Mouse (Mus musculus): ENCODE measurements around the gene Angptl1.

Gene Angptl1

DNA sequence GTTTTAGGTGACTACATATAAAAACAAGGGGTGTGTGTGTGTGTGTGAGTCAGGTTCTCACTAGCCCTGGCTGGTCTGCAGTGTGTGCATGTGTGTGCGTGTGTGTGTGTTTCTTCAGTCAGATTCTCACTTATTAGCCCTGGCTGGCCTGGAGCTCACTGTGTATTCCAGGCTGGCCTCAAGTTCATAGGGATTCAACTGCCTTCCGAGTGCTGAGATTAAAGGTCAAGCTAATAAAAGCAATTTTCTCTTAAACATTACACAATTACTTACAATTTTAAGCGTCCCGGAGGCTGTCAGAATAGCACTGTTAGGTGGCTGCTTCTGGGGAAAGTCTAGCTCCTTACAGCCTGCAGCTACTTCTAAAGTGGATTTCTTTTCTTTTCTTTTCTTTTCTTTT is at the start of gene Angptl1:
Gene Angptl1 (plus strand): TSS at position 386 of the 400 bp plus-strand sequence.
- no peak for DNase-seq (ENCODE audit: low read depth, low spot score)

DNA sequence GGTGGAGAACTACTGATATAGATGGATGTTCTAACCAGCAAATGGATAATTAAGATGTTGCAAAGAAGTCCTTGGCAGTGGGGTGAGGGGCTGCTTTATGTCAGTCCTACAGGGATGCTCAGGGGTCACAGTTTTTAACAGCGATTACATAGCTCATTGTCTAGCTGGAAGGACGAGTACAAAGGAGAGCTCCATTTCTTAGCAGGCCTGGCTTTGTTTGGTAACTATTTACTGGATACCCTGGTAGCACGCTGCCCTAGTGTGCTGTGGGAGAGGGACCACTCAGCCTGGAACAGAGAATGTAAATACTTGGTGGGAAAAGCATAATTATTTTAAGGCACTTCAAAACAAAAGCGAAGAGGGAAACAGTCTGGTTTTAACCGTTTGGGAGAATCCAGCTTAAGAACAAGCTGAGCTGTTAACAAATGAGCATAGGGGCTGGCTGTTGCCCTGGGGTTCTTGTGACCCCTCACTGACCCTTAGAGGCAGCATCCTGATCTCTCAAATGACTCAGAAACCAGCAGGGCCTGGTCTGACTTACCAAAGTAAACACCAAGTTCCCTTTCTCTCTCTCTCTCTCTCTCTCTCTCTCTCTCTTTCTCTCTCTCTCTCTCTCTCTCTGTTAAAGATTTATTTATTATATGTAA is 48.4 kb upstream of the Angptl1 start:
- DNase-seq (ENCODE audit: low read depth, low spot score) = no peak

DNA sequence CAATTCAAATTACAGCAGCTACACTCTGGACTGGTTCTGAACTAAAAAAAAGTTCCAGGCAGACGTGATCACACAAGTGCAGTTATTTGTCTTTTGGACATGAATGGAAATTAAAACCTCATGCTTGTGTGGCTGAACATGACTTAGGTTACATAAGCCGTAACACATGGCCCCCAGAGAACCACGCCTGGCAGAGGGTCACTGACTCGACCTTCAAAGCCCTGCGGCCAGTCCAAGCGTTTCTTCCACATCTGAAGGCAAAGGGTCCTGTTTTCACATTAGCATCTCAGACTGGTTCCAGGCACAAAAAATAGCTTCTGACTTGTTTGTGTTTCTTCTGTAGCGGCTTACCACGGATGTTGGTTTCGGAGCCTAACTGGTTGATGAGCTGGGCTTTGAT is 42.1 kb upstream of the Angptl1 start:
- DNase-seq (ENCODE audit: low read depth, low spot score) = no peak

DNA sequence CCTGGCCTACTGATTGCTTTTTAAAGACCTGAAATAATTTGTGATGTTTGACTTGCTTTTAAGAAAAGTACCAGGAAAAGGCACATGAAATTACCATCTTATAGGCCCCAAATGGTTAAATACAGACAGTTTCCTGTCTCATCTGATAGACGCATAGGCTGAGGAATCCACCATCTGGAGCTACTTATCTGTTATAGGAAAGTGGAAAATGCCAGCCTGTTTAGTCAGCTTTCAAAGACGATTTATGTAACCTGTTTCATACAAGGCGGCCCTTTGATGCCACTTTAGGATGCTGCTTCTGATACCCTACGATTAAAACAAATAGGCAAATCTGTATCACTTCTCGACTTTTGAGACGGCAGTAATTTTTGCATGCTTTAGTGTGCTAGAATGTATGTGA is 37.1 kb upstream of the Angptl1 start:
- DNase-seq (ENCODE audit: low read depth, low spot score) = no peak

DNA sequence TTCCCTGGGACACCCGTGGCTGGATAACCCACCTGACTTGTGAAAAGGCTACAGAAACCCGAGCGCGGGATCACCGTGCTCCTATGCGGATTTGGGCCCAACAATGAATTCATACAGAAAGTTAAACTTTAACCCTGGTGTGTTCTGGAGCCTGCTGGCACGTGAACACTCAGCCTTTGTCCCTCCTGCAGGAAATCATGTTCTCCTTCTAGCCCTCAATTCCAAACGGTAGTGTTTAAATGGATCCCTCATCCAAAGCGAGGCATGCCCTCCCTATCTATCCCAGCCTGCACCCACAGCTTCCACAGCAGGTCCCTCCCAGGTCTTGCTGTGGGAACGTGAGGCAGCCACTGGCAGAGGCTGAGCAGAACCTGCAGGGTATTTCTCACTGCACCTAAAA is 30.0 kb upstream of the Angptl1 start:
- peak; percentile 8 for DNase-seq (ENCODE audit: low read depth, low spot score)

DNA sequence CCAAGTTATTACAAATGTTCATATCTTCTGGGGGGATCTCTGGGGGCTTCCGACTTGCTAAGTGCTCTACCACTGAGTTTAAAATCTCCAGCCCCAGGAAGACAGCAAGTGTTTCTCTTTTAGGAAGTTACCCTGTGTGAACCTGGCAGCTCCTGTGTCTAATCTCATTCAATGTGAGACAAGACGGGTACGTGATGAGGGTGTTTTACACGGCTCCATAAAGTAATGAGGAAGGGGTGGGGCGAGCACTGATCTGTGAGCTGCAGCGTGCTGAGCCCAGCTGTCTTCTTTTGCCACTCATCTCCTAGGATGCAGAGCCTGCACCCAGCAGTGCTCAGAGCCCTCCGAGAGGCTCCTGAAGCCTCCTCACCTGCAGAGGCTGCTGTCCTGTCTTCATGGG is 26.4 kb upstream of the Angptl1 start:
- DNase-seq (ENCODE audit: low read depth, low spot score) = no peak

DNA sequence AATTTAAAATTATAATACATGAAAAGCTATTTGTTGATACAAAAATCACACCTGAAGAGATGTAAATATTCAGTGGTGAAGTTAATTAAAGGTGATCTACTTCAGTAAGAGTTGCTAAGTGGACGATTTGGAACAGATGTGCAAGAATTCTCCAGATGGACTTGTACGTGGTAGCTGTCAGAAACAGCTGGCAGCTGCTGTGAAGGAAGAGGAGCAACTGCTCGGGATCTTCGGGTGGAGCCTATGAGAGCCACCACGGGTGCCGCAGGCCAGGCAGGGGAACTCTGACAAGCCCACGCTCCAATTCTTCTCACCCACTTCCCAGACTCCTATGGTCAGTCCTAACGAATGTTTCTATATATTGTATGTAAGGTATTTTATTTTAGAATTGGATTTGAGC is 25.6 kb upstream of the Angptl1 start:
- DNase-seq (ENCODE audit: low read depth, low spot score) = no peak

DNA sequence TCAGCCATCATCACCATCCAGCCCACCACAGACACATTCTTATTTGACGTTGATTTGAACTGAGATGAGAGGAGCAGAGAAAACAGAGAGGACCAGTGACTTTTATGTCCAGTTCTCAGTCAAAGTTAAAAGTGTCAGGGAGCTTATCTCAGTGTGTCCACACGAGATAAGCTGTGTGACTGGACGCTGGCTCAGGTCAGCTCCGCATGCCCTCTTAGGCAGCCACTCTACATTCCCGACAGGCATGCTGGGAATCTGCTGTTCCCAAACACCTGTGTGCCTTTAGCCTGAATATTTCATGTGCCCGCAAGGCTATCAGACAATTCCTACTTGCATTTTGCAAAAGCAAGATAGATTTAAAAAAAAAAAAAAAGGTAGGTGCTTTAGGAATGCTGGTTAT is 24.9 kb upstream of the Angptl1 start:
- DNase-seq (ENCODE audit: low read depth, low spot score) = no peak

DNA sequence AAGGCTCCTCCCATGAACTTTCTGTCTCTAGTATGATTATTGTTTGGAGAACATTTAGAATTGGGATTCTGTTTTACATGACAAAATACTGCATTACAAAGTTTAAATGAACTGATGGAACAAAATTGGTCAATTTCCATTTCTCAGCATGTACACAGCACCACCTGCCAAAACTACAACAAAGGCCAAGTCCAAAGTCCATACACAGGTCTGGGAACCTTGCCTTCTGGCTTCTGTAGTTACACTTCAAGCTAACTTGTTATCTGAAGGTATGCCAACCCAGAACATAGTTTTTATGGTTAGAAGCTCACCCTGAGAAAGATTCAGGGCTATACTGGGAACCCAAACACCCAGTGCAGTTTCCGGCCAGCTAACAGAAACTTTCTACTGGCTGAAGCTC is 19.1 kb upstream of the Angptl1 start:
- DNase-seq (ENCODE audit: low read depth, low spot score) = no peak

DNA sequence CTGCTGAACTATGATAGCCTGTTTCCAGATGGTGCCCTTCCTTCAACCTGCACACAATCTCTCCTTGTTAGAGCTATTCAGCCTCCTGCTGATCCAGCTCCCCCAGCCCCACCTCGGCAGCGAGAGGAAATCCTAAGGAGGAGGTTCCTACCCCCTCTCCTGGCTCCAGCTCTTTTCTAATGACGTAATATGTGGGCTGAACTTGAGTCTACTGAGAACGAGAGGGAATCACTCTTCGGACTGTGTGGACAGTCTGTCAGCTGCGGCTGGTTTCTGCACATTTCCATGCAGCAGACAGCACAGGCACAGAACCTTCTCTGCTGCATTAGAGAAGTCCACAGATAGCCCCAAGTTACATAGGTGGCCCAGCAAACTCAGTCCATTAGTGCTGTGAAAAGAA is 333 bp downstream of the Angptl1 start:
- peak; percentile 62 for DNase-seq (ENCODE audit: low read depth, low spot score)

DNA sequence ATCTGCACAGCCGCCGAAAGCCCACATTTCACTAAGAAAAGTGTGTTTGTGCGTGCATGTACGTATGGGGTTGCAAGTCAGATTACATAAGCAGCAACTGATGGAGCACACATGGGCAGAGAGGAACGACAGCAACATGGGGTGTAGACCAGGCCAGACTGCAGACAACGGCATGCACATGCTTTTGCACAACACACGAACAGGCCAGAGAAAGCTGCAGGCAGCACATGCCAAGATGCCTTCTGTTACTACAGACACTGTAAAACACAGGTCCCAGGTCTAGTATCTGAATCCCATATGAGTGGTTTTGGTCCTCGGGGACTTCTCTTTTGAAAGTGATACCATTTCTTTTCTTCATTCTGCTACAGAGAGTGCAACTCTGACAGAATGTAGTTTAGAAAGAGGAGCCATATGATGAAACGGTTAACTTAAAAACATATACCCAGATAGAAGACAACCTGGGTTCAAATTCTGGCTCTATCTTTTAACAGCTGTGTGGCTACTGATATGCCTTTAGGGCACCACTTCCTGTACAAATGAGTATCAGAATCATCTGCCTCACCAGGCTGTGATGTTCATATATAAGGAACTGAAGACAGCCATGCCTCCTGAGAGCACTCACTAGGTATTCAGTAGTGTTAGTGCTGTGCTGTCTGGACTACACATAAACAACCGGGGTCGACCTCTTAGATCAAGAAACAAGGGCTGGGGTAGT is 3.4 kb downstream of the Angptl1 start:
- DNase-seq (ENCODE audit: low read depth, low spot score) = no peak

DNA sequence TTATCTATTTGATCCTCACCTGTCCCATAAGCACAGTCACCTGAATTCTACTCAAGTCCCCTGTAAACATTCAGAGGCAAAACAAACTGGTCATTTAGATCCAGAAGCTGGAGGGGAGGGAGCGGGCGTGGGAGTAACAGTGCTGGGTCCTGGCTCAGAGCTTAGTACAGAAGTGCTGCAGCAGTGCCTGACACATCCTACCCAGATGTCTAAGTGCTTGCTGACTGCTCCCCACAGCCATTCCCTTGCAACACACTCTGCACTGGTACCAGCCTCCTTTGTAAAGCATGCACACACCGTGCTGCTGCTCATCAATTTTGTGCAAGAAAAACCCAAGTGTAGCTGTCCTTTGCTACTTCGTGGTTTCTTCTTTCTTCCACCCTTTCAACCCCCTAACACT is 8.7 kb downstream of the Angptl1 start:
- no peak for DNase-seq (ENCODE audit: low read depth, low spot score)

DNA sequence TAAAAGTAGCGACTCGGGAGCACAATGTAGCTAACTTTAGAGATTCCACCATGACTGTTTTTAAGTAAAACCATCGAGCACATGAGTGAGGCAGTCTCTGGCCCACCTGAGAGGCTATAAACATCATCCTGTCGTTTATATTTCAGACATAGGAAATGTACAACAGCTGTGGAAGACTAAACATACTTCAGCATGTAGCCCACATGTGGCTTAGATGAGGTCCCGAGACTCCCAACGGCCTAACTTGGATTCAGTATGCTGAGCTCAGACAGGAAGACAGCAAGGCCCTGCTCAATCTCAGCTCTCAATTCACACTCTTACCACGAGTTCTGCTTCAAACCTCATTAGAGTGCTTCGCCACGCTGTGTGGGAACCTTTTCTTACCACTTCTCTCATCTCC is 14.0 kb downstream of the Angptl1 start:
- DNase-seq (ENCODE audit: low read depth, low spot score) = no peak

DNA sequence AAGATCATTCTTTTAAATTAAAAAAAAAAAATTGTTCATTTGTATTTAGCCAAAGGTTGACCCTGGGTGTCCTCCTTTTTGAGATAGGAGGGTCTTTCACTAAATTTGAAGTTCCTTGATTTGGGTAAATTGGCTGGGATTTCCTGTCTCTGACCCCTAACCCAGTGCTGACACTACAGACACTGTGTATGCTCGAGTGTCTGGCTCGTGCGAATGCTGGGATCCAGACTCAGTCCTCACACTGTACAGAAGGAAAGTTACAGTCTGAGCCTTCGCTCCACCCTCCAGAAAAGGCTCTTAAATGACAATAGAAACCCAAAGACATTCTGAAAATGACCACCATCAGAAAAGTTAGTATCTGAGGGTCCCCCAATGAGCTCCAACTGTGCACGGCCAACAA is 14.5 kb downstream of the Angptl1 start:
- DNase-seq (ENCODE audit: low read depth, low spot score) = no peak

DNA sequence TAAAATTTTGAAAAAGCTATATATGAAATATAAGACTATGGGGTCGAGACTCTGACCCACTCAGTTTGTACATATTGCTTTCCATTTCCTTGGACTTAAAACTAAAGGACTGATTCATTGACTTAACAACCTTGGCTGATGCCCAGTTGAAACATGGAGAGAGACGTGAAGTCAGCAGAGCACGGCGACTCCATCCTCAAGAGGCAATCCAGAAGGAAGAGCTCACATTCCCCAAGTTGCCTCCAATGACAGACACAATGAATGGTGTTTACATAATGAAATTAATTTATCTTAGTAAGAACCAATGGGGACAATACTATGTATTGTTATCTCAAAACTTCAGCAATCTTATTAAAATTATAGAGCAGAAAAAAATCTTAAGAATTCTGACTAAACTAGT is 16.2 kb downstream of the Angptl1 start:
- DNase-seq (ENCODE audit: low read depth, low spot score) = no peak

DNA sequence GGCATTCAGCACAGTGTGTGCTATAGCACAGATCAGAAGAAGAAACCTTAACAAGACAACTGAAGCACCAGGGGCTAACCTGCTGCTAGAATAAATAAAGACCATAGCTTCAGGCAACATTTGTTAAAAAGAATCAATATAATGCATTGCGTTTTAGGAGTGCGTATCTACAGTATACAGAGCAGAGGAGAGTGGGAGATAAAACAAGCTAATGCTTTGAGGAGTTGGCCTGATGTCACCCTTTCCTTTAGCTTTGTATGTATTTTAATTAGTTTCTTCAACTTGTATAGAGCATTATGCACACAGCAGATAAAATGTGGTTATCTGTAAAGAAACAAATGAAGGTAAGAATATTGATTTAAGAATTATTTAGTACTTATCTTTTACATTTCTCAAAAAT is 18.3 kb downstream of the Angptl1 start:
- DNase-seq (ENCODE audit: low read depth, low spot score) = no peak

DNA sequence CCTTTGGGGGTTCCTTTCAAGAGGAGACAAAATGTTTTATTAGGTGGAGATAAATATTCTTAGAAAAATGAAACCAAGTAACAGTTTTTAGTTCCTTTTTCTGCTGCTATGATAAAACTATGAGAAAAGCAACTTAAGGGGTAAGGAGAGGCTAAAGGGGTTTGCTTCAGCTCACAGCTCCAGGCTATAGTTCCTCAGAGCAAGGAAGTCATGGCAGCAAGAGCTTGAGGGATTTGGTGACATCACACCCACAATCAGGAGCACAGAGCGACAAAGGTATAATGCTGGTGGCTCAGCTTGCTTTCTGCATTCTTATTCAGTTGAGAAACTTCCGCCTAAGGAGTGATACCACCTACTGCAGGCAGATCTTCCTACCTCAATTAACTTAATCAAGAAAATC is 20.8 kb downstream of the Angptl1 start:
- DNase-seq (ENCODE audit: low read depth, low spot score) = no peak

DNA sequence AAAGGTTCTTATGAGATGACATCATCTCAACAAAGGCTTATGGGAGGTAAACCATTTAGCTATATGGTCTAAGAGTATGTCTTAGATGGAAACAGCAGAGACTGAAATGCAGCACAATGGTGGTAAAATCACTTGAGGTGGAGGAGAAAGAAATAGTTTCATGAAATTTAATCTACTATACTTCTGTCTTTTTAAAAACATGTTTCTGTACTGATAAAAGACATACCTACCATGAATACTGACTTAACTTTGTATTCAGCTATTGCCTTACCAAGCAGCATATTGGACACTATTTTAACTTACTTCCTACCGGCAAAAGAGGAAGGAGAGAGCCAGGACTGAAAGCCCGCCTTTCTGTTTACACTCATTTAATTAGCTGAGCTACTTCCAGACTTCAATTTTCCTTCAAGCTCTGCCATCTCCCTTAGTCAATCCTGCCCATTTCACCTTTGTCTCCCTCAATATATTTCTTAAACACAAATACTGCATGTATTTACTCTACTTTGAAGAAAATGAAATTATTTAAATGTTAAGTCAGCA is 21.4 kb downstream of the Angptl1 start:
- no peak for DNase-seq (ENCODE audit: low read depth, low spot score)

DNA sequence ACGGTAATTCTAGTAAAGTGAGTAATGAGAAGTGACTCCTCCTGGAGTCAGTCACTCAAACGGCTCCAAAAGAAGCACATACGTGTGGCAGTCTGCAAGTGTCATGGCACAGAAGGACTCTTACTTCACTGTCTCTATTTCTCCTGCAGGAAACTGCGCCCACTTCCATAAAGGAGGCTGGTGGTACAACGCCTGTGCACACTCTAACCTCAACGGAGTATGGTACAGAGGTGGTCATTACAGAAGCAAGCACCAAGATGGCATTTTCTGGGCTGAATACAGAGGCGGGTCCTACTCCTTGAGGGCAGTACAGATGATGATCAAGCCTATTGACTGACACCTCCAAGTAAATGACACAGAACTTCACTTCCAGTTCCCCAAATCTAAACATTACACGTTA is 21.9 kb downstream of the Angptl1 start:
- no peak for DNase-seq (ENCODE audit: low read depth, low spot score)

DNA sequence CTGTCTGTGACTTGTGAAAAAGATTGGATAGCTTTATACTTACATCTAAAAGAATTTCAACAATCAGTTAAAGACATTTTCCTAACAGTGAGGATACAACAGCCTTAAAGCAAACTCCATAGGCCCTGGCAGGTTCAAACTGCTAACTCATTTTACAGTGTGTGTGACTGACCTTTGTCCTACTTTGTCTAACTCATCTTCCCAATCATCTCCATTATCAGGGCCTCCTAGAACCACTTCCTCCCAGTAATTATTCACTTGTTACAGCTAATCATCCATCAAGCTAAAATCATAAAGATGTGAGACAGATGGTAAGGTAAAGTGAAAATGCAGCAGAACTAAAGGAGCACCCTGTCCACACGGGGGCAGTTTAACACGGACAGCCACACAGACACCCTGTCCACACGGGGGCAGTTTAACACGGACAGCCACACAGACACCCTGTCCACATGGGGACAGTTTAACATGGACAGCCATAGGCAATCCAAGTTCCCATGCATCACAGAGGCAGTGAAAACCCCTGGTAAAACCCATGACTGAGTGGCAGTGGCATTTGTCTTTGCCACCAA is 23.2 kb downstream of the Angptl1 start:
- no peak for DNase-seq (ENCODE audit: low read depth, low spot score)

DNA sequence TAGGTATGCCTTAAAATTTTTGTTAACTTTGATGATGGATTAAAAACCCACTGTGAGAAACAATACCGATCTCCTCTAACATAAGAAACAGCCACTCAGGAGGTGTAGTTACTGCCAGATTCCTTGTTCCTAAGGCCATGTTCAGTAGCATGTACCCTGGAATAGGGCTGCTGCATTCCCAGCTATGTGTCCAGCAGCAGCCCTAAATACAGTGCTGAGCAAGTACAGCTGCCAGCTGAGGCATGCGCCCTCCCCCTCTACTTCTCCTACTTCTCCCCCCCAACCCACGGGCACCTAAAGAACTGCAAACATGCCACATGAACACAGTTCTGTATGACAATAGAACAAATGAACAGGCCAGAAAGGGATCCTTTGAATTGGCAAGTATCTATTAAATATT is 25.4 kb downstream of the Angptl1 start:
- no peak for DNase-seq (ENCODE audit: low read depth, low spot score)

DNA sequence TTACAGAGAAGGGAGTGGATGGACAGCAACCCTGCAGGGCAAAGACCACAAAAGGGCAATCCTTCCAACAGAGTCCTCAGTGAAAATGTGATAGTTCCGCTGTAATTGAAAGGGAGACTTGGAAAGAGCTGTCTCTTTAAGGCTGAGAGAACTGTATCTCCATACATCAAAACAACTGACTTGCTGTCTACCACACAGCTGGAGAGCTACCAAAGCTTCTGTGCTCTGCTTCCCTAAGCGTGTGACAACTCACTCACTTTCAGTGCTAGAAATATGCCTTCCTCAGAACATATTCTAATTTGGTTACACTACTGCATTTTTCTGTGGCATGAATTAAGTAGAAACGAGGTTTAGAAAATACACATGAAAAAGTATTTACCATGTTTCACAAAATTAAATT is 25.9 kb downstream of the Angptl1 start:
- DNase-seq (ENCODE audit: low read depth, low spot score) = peak; percentile 25

DNA sequence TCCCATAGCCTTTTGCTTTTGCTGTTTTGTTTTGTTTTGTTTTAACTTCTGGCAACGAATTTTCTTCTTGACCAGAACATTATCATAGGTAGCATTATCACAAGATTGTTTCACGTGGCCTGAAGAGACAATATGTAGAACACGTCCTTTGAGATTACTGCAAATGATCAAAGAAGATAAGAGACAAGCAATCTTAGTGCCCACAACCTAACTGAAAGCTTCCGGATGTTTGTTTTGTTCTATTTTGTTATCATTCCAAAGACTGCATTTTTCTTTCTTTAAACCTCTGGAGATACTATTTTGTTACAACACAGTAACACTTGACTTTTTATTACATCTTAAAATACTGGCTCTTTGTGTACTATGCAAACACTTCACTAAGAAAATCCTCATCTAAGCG is 31.7 kb downstream of the Angptl1 start:
- DNase-seq (ENCODE audit: low read depth, low spot score) = no peak

Measured in R1 (cell line).